Mouse (Mus musculus): ENCODE results near the gene Grpel1. TPM values are rescaled to one million over a fixed set of nuclear protein-coding genes. Genes with fewer than 3 reads are reported as not detected.

Gene Grpel1
- polyA plus RNA-seq, 1 experiment from 2014 or later, result 42.2 TPM

- peak; percentile 38; the same call in 1 of the 2 replicates for ATAC-seq (ENCODE audit: low FRiP score, low read depth)
- Histone ChIP-seq H3K27ac (replicated peaks) (no peak overlapping the region), H3K4me1 (replicated peaks) (no peaks in the 10 kb centered on the region), H3K9me3 (no peaks in the 10 kb centered on the region), H3K9ac (no peak overlapping the region), H3K4me2 (no peak overlapping the region), H3K36me3 (peaks cover 63% of the 10 kb centered on the region), H3K27me3 (no peaks in the 10 kb centered on the region), H3K4me3 (no peak overlapping the region)
- 67% methylated on average over 3 of the region's 3 CpGs for WGBS
These were observed 55.0 kb downstream of the Grpel1 start for GRCm38 (mm10) chr5:36519751-36520150.

GRCm38 (mm10) chr5:36522782-36523181, 58.0 kb downstream of the Grpel1 start:
- Histone ChIP-seq H3K9me3 (no peaks in the 10 kb centered on the region), H3K9ac (no peak overlapping the region), H3K27ac (replicated peaks) (no peak overlapping the region), H3K36me3 (peaks cover 45% of the 10 kb centered on the region), H3K4me3 (no peak overlapping the region), H3K4me2 (no peak overlapping the region), H3K4me1 (replicated peaks) (peaks cover 20% of the 10 kb centered on the region), H3K27me3 (no peaks in the 10 kb centered on the region)
- WGBS, result 76% methylated on average over 2 of the region's 2 CpGs
- no peak for ATAC-seq (ENCODE audit: low FRiP score, low read depth)

- Histone ChIP-seq H3K4me2 (no peak overlapping the region), H3K27me3 (no peaks in the 10 kb centered on the region), H3K4me3 (no peak overlapping the region), H3K9ac (no peak overlapping the region), H3K27ac (replicated peaks) (no peak overlapping the region), H3K9me3 (no peaks in the 10 kb centered on the region), H3K4me1 (replicated peaks) (peaks cover 24% of the 10 kb centered on the region), H3K36me3 (peaks cover 40% of the 10 kb centered on the region)
- WGBS, result 85% methylated on average over 5 of the region's 5 CpGs
- ATAC-seq (ENCODE audit: low FRiP score, low read depth), result no peak
These were observed 58.5 kb downstream of the Grpel1 start for GRCm38 (mm10) chr5:36523219-36523703.

Other genes starting within 250 kb of the Grpel1 start
- gene Sorcs2, start 66.9 kb upstream of the Grpel1 start, polyA plus RNA-seq (2015; fragmentation: Nextera tagmentation; extraction: Ambion mirVana), result 13.4 and 15.4 TPM in 2 replicates
- gene Tada2b, start 19.3 kb downstream of the Grpel1 start, polyA plus RNA-seq (2015; fragmentation: Nextera tagmentation; extraction: Ambion mirVana), result 2.6 and 3.4 TPM in 2 replicates
- gene Ccdc96, start 19.6 kb downstream of the Grpel1 start, polyA plus RNA-seq (2015; fragmentation: Nextera tagmentation; extraction: Ambion mirVana), result 3.3 and 3.5 TPM in 2 replicates
- 63.1 and 67.5 TPM in 2 replicates for gene Tbc1d14, start 128.3 kb downstream of the Grpel1 start, polyA plus RNA-seq (2015; fragmentation: Nextera tagmentation; extraction: Ambion mirVana)
- gene D5Ertd579e, start 231.0 kb downstream of the Grpel1 start, polyA plus RNA-seq (2015; fragmentation: Nextera tagmentation; extraction: Ambion mirVana), result 33.3 and 33.6 TPM in 2 replicates